Mouse (Mus musculus) intestine, embryonic 16.5 days (tissue): ENCODE measurements around the gene Gm37419. TPM values are rescaled to one million over a fixed set of nuclear protein-coding genes. Genes with fewer than 3 reads are reported as not detected.
A peak's percentile ranks its signal among the peaks of the same experiment; 100 is the strongest.

ENCODE experiments used
- ATAC-seq: fragments of 200-750 bp; cut with Nextera tagmentation; 2 replicates; pipeline ENCODE4 v1.8.0; 2017; ENCODE audit warnings: moderate TSS enrichment, moderate library complexity
- H3K27ac ChIP-seq: fragments of 300-500 bp; sonication (generic); 2 replicates; pipeline ENCODE4 v1.5.1; 2014; ENCODE audit warnings: mild to moderate bottlenecking, low read length
- H3K27me3 ChIP-seq: fragments of 300-500 bp; sonication (generic); replicated peaks from 2 replicates; pipeline ENCODE4 v1.6.1; 2014; ENCODE audit warnings: low read length, control low read depth, mixed read lengths; ENCODE audit not compliant: control insufficient read depth, insufficient read depth
- H3K36me3 ChIP-seq: fragments of 300-500 bp; sonication (generic); 2 replicates; pipeline ENCODE4 v1.6.1; 2014; ENCODE audit warnings: low read length, control low read depth; ENCODE audit not compliant: control insufficient read depth, insufficient read depth
- H3K4me1 ChIP-seq: fragments of 300-500 bp; sonication (generic); 2 replicates; pipeline ENCODE4 v1.6.1; 2014; ENCODE audit warnings: low read length, control low read depth, mixed read lengths; ENCODE audit not compliant: control insufficient read depth, insufficient read depth
- H3K4me2 ChIP-seq: fragments of 300-500 bp; sonication (generic); 2 replicates; pipeline ENCODE4 v1.6.1; 2014; ENCODE audit warnings: low read depth, low read length, control low read depth
- H3K4me3 ChIP-seq: fragments of 300-500 bp; sonication (generic); 2 replicates; pipeline ENCODE4 v1.5.1; 2014; ENCODE audit warnings: mild to moderate bottlenecking, low read length
- H3K9ac ChIP-seq: fragments of 300-500 bp; sonication (generic); 2 replicates; pipeline ENCODE4 v1.6.1; 2014; ENCODE audit warnings: low read depth, low read length
- H3K9me3 ChIP-seq: fragments of 300-500 bp; sonication (generic); 2 replicates; pipeline ENCODE4 v1.6.1; 2016; ENCODE audit warnings: low read length, control low read depth; ENCODE audit not compliant: control insufficient read depth
- WGBS: fragments of 180-500 bp; shearing (Covaris S2); extraction: QIAGEN DNeasy Blood & Tissue Kit; methylation state at CpG from one replicate; pipeline ENCODE4 v1.1.7; 2014; 5-methylcytosine and 5-hydroxymethylcytosine counted together
- polyA plus RNA-seq: library from polyadenylated mRNA; unstranded; fragments of >200 nt; fragmentation: Nextera tagmentation; extraction: Ambion mirVana; gene quantifications from 2 replicates; pipeline ENCODE4 v1.2.1, GENCODE M21; 2015

Gene Gm37419
- polyA plus RNA-seq, 1 experiment from 2014 or later, result not detected

GRCm38 (mm10) chr16:23964706-23965367, 23.4 kb upstream of the Gm37419 start:
- H3K9me3 ChIP-seq, result no peaks in the 10 kb centered on the region
- H3K4me1 ChIP-seq, result no peaks in the 10 kb centered on the region
- no peak overlapping the region for H3K4me3 ChIP-seq
- 78% methylated on average over 14 of the region's 14 CpGs for WGBS
- no peak overlapping the region for H3K4me2 ChIP-seq
- peaks cover 11% of the 10 kb centered on the region for H3K36me3 ChIP-seq
- no peak for ATAC-seq
- no peak overlapping the region for H3K27ac ChIP-seq
- H3K9ac ChIP-seq, result no peak overlapping the region
- no peaks in the 10 kb centered on the region for H3K27me3 ChIP-seq

- peaks cover 11% of the 10 kb centered on the region for H3K36me3 ChIP-seq
- no peak overlapping the region for H3K27ac ChIP-seq
- H3K4me3 ChIP-seq, result no peak overlapping the region
- no peaks in the 10 kb centered on the region for H3K27me3 ChIP-seq
- H3K9me3 ChIP-seq, result no peaks in the 10 kb centered on the region
- H3K4me2 ChIP-seq, result no peak overlapping the region
- no peak overlapping the region for H3K9ac ChIP-seq
- 90% methylated on average over 14 of the region's 14 CpGs for WGBS
- no peak for ATAC-seq
- 0 out of 2 replicates have a peak, but pooled peaks cover 3% of the 10 kb centered on the region for H3K4me1 ChIP-seq
These were observed 22.2 kb upstream of the Gm37419 start for GRCm38 (mm10) chr16:23966066-23966465.

- H3K9me3 ChIP-seq, result no peaks in the 10 kb centered on the region
- no peak overlapping the region for H3K4me3 ChIP-seq
- ATAC-seq, result no peak
- no peak overlapping the region for H3K27ac ChIP-seq
- no peak overlapping the region for H3K4me2 ChIP-seq
- H3K27me3 ChIP-seq, result no peaks in the 10 kb centered on the region
- peaks cover 11% of the 10 kb centered on the region for H3K36me3 ChIP-seq
- WGBS, result 85% methylated on average over 7 of the region's 7 CpGs
- peaks cover 5% of the 10 kb centered on the region; the same call in 1 of the 2 replicates for H3K4me1 ChIP-seq
- no peak overlapping the region for H3K9ac ChIP-seq
These were observed 21.0 kb upstream of the Gm37419 start for GRCm38 (mm10) chr16:23967301-23967700.

GRCm38 (mm10) chr16:23968888-23969287, 19.4 kb upstream of the Gm37419 start:
- 91% methylated on average over 4 of the region's 4 CpGs for WGBS
- ATAC-seq, result no peak

GRCm38 (mm10) chr16:23969919-23970318, 18.4 kb upstream of the Gm37419 start:
- H3K4me3 ChIP-seq, result no peak overlapping the region
- H3K36me3 ChIP-seq, result peaks cover 11% of the 10 kb centered on the region
- no peak overlapping the region for H3K27ac ChIP-seq
- H3K9me3 ChIP-seq, result no peaks in the 10 kb centered on the region
- no peak overlapping the region for H3K4me2 ChIP-seq
- H3K27me3 ChIP-seq, result no peaks in the 10 kb centered on the region
- WGBS, result 67% methylated on average over 14 of the region's 14 CpGs
- peaks cover 5% of the 10 kb centered on the region; the same call in 1 of the 2 replicates for H3K4me1 ChIP-seq
- peak; percentile 45; the same call in 1 of the 2 replicates for ATAC-seq
- no peak overlapping the region for H3K9ac ChIP-seq

More at GRCm38 (mm10) chr16:23968888-23969287, 19.4 kb upstream of the Gm37419 start:
- Histone ChIP-seq H3K4me2 (no peak overlapping the region), H3K36me3 (peaks cover 11% of the 10 kb centered on the region), H3K27me3 (no peaks in the 10 kb centered on the region), H3K4me3 (no peak overlapping the region), H3K4me1 (peaks cover 5% of the 10 kb centered on the region; the same call in 1 of the 2 replicates), H3K27ac (no peak overlapping the region), H3K9ac (no peak overlapping the region), H3K9me3 (no peaks in the 10 kb centered on the region)

GRCm38 (mm10) chr16:23972126-23972740, 16.0 kb upstream of the Gm37419 start:
- Histone ChIP-seq H3K9me3 (no peaks in the 10 kb centered on the region), H3K4me2 (0 out of 2 replicates have a peak overlapping the region, but pooled peaks have one; percentile 9), H3K4me3 (peak overlapping the region; percentile 27), H3K27me3 (no peaks in the 10 kb centered on the region), H3K4me1 (peaks cover 5% of the 10 kb centered on the region; the same call in 1 of the 2 replicates), H3K36me3 (peaks cover 11% of the 10 kb centered on the region), H3K9ac (peak overlapping the region; percentile 53), H3K27ac (peak overlapping the region; percentile 10; the same call in 1 of the 2 replicates)
- 67% methylated on average over 20 of the region's 20 CpGs for WGBS
- ATAC-seq, result peak; percentile 91

GRCm38 (mm10) chr16:23972901-23973300, 15.4 kb upstream of the Gm37419 start:
- H3K4me1 ChIP-seq, result peaks cover 5% of the 10 kb centered on the region; the same call in 1 of the 2 replicates
- 0 out of 2 replicates have a peak overlapping the region, but pooled peaks have one; percentile 9 for H3K4me2 ChIP-seq
- 82% methylated on average over 11 of the region's 11 CpGs for WGBS
- H3K4me3 ChIP-seq, result peak overlapping the region; percentile 27
- H3K27ac ChIP-seq, result peak overlapping the region; percentile 10; the same call in 1 of the 2 replicates
- peak overlapping the region; percentile 53; the same call in 1 of the 2 replicates for H3K9ac ChIP-seq
- ATAC-seq, result no peak
- H3K36me3 ChIP-seq, result peaks cover 5% of the 10 kb centered on the region; the same call in 1 of the 2 replicates
- no peaks in the 10 kb centered on the region for H3K27me3 ChIP-seq
- no peaks in the 10 kb centered on the region for H3K9me3 ChIP-seq

- Histone ChIP-seq H3K4me1 (peaks cover 5% of the 10 kb centered on the region; the same call in 1 of the 2 replicates), H3K4me2 (no peak overlapping the region), H3K4me3 (no peak overlapping the region), H3K27me3 (no peaks in the 10 kb centered on the region), H3K27ac (no peak overlapping the region), H3K9ac (no peak overlapping the region), H3K9me3 (no peaks in the 10 kb centered on the region), H3K36me3 (no peaks in the 10 kb centered on the region)
- ATAC-seq, result no peak
- whole genome bisulfite sequencing, result 92% methylated on average over 9 of the region's 9 CpGs
These were observed 14.5 kb upstream of the Gm37419 start for GRCm38 (mm10) chr16:23973635-23974367.

GRCm38 (mm10) chr16:23976196-23976595, 12.1 kb upstream of the Gm37419 start:
- Histone ChIP-seq H3K4me1 (peaks cover 9% of the 10 kb centered on the region), H3K36me3 (no peaks in the 10 kb centered on the region), H3K4me2 (no peak overlapping the region), H3K9ac (no peak overlapping the region), H3K27ac (no peak overlapping the region), H3K27me3 (no peaks in the 10 kb centered on the region; the same call in 1 of the 2 replicates), H3K9me3 (no peaks in the 10 kb centered on the region), H3K4me3 (no peak overlapping the region)
- no peak for ATAC-seq
- 95% methylated on average over 2 of the region's 2 CpGs for WGBS
